Mouse (Mus musculus): ENCODE results near the gene Grid2. TPM values are rescaled to one million over a fixed set of nuclear protein-coding genes. Genes with fewer than 3 reads are reported as not detected.

Grid2 gene
- polyA plus RNA-seq, 1 experiment from 2014 or later = 13.4 TPM

GRCm38 (mm10) chr6:64598144-64598561 lies 1342.5 kb downstream of the Grid2 start:
- no peak overlapping the region for H3K9ac ChIP-seq
- WGBS = 8% methylated on average over 4 of the region's 4 CpGs
- no peak overlapping the region for H3K4me2 ChIP-seq
- ATAC-seq (ENCODE audit: low FRiP score) = peak; percentile 74
- H3K36me3 ChIP-seq = no peaks in the 10 kb centered on the region
- no peak overlapping the region for H3K27ac ChIP-seq
- H3K27me3 ChIP-seq = no peaks in the 10 kb centered on the region
- H3K4me1 ChIP-seq (replicated peaks) = peaks cover 10% of the 10 kb centered on the region; the same call in 1 of the 2 replicates
- no peaks in the 10 kb centered on the region for H3K9me3 ChIP-seq
- H3K4me3 ChIP-seq = no peak overlapping the region

GRCm38 (mm10) chr6:64605753-64606152 lies 1350.1 kb downstream of the Grid2 start:
- Histone ChIP-seq H3K27ac (no peak overlapping the region), H3K4me1 (replicated peaks) (no peaks in the 10 kb centered on the region), H3K4me2 (no peak overlapping the region), H3K36me3 (no peaks in the 10 kb centered on the region), H3K9ac (no peak overlapping the region), H3K27me3 (no peaks in the 10 kb centered on the region), H3K4me3 (no peak overlapping the region), H3K9me3 (no peaks in the 10 kb centered on the region)
- ATAC-seq (ENCODE audit: low FRiP score) = no peak
- WGBS = 69% methylated on average over 3 of the region's 3 CpGs

- 86% methylated on average over 1 of the region's 1 CpGs for WGBS
These were observed 1351.4 kb downstream of the Grid2 start for GRCm38 (mm10) chr6:64607041-64607440.

GRCm38 (mm10) chr6:64607942-64608341 lies 1352.3 kb downstream of the Grid2 start:
- H3K36me3 ChIP-seq = no peaks in the 10 kb centered on the region
- H3K27me3 ChIP-seq = no peaks in the 10 kb centered on the region
- no peak overlapping the region for H3K4me3 ChIP-seq
- H3K27ac ChIP-seq = no peak overlapping the region
- no peak overlapping the region for H3K4me2 ChIP-seq
- no peak overlapping the region for H3K9ac ChIP-seq
- H3K9me3 ChIP-seq = no peaks in the 10 kb centered on the region
- 18% methylated on average over 1 of the region's 1 CpGs for WGBS
- ATAC-seq (ENCODE audit: low FRiP score) = no peak
- no peaks in the 10 kb centered on the region for H3K4me1 ChIP-seq (replicated peaks)

More at GRCm38 (mm10) chr6:64607041-64607440, 1351.4 kb downstream of the Grid2 start:
- Histone ChIP-seq H3K27ac (no peak overlapping the region), H3K36me3 (no peaks in the 10 kb centered on the region), H3K9me3 (no peaks in the 10 kb centered on the region), H3K4me1 (replicated peaks) (no peaks in the 10 kb centered on the region), H3K9ac (no peak overlapping the region), H3K4me3 (no peak overlapping the region), H3K27me3 (no peaks in the 10 kb centered on the region), H3K4me2 (no peak overlapping the region)
- ATAC-seq (ENCODE audit: low FRiP score) = no peak

- ATAC-seq (ENCODE audit: low FRiP score) = no peak
- Histone ChIP-seq H3K4me2 (no peak overlapping the region), H3K27ac (no peak overlapping the region; the same call in 1 of the 2 replicates), H3K27me3 (no peaks in the 10 kb centered on the region), H3K36me3 (no peaks in the 10 kb centered on the region), H3K9me3 (no peaks in the 10 kb centered on the region), H3K9ac (no peak overlapping the region), H3K4me1 (replicated peaks) (peaks cover 19% of the 10 kb centered on the region), H3K4me3 (no peak overlapping the region)
- WGBS = 49% methylated on average over 4 of the region's 4 CpGs
These were observed 1361.2 kb downstream of the Grid2 start for GRCm38 (mm10) chr6:64616843-64617242.

GRCm38 (mm10) chr6:64617417-64618135 lies 1361.9 kb downstream of the Grid2 start:
- no peak overlapping the region for H3K4me3 ChIP-seq
- no peak overlapping the region; the same call in 1 of the 2 replicates for H3K27ac ChIP-seq
- 28% methylated on average over 8 of the region's 8 CpGs for WGBS
- H3K9me3 ChIP-seq = no peaks in the 10 kb centered on the region
- H3K4me2 ChIP-seq = no peak overlapping the region
- H3K4me1 ChIP-seq (replicated peaks) = peaks cover 19% of the 10 kb centered on the region
- H3K36me3 ChIP-seq = no peaks in the 10 kb centered on the region
- H3K9ac ChIP-seq = no peak overlapping the region
- no peaks in the 10 kb centered on the region for H3K27me3 ChIP-seq
- peak; percentile 53; the same call in 1 of the 2 replicates for ATAC-seq (ENCODE audit: low FRiP score)

GRCm38 (mm10) chr6:64623404-64623803 lies 1367.7 kb downstream of the Grid2 start:
- no peak overlapping the region for H3K9ac ChIP-seq
- H3K4me3 ChIP-seq = no peak overlapping the region
- 57% methylated on average over 3 of the region's 3 CpGs for WGBS
- no peaks in the 10 kb centered on the region for H3K9me3 ChIP-seq
- no peak overlapping the region for H3K4me2 ChIP-seq
- no peaks in the 10 kb centered on the region for H3K27me3 ChIP-seq
- no peaks in the 10 kb centered on the region; the same call in 1 of the 2 replicates for H3K4me1 ChIP-seq (replicated peaks)
- no peak for ATAC-seq (ENCODE audit: low FRiP score)
- H3K36me3 ChIP-seq = no peaks in the 10 kb centered on the region
- H3K27ac ChIP-seq = no peak overlapping the region

- ATAC-seq (ENCODE audit: low FRiP score) = no peak
- Histone ChIP-seq H3K27me3 (no peaks in the 10 kb centered on the region), H3K4me3 (no peak overlapping the region), H3K9me3 (no peaks in the 10 kb centered on the region), H3K27ac (no peak overlapping the region), H3K4me1 (replicated peaks) (peaks cover 21% of the 10 kb centered on the region), H3K9ac (no peak overlapping the region), H3K36me3 (no peaks in the 10 kb centered on the region), H3K4me2 (no peak overlapping the region)
These were observed 1392.0 kb downstream of the Grid2 start for GRCm38 (mm10) chr6:64647661-64648060.

- H3K4me2 ChIP-seq = no peak overlapping the region
- WGBS = 26% methylated on average over 8 of the region's 8 CpGs
These were observed 1392.5 kb downstream of the Grid2 start for GRCm38 (mm10) chr6:64648196-64648595.

GRCm38 (mm10) chr6:64649296-64650226 lies 1393.9 kb downstream of the Grid2 start:
- Histone ChIP-seq H3K9ac (peak overlapping the region; percentile 55), H3K27ac (peak overlapping the region; percentile 76), H3K36me3 (no peaks in the 10 kb centered on the region), H3K27me3 (no peaks in the 10 kb centered on the region), H3K4me2 (peak overlapping the region; percentile 58), H3K4me3 (peak overlapping the region; percentile 38), H3K9me3 (no peaks in the 10 kb centered on the region), H3K4me1 (replicated peaks) (peaks cover 21% of the 10 kb centered on the region)
- 12% methylated on average over 20 of the region's 20 CpGs for WGBS
- peak; percentile 93 for ATAC-seq (ENCODE audit: low FRiP score)

More at GRCm38 (mm10) chr6:64648196-64648595, 1392.5 kb downstream of the Grid2 start:
- Histone ChIP-seq H3K27me3 (no peaks in the 10 kb centered on the region), H3K9ac (no peak overlapping the region), H3K4me1 (replicated peaks) (peaks cover 21% of the 10 kb centered on the region), H3K9me3 (no peaks in the 10 kb centered on the region), H3K27ac (no peak overlapping the region), H3K4me3 (no peak overlapping the region), H3K36me3 (no peaks in the 10 kb centered on the region)
- ATAC-seq (ENCODE audit: low FRiP score) = no peak

- H3K4me1 ChIP-seq (replicated peaks) = peaks cover 21% of the 10 kb centered on the region
- 20% methylated on average over 7 of the region's 7 CpGs for WGBS
- H3K27me3 ChIP-seq = no peaks in the 10 kb centered on the region
- no peak overlapping the region for H3K27ac ChIP-seq
- no peak for ATAC-seq (ENCODE audit: low FRiP score)
- no peaks in the 10 kb centered on the region for H3K9me3 ChIP-seq
- no peak overlapping the region for H3K4me3 ChIP-seq
- H3K36me3 ChIP-seq = no peaks in the 10 kb centered on the region
- H3K4me2 ChIP-seq = no peak overlapping the region
- H3K9ac ChIP-seq = no peak overlapping the region
These were observed 1395.1 kb downstream of the Grid2 start for GRCm38 (mm10) chr6:64650765-64651164.

GRCm38 (mm10) chr6:64671010-64671409 lies 1415.3 kb downstream of the Grid2 start:
- no peak overlapping the region for H3K4me3 ChIP-seq
- H3K36me3 ChIP-seq = no peaks in the 10 kb centered on the region
- H3K27me3 ChIP-seq = no peaks in the 10 kb centered on the region
- no peaks in the 10 kb centered on the region for H3K9me3 ChIP-seq
- H3K4me2 ChIP-seq = no peak overlapping the region
- no peak overlapping the region for H3K9ac ChIP-seq
- H3K27ac ChIP-seq = no peak overlapping the region
- WGBS = 60% methylated on average over 3 of the region's 3 CpGs
- H3K4me1 ChIP-seq (replicated peaks) = no peaks in the 10 kb centered on the region
- ATAC-seq (ENCODE audit: low FRiP score) = no peak
